Mouse (Mus musculus) midbrain, embryonic 12.5 days (tissue): ENCODE results near the gene Taf9. TPM values are rescaled to one million over a fixed set of nuclear protein-coding genes. Genes with fewer than 3 reads are reported as not detected.

ENCODE experiments used
- ATAC-seq: fragments of 200-750 bp; cut with Nextera tagmentation; 2 replicates; pipeline ENCODE4 v1.8.0; 2017; ENCODE audit warnings: low read depth, moderate TSS enrichment, moderate library complexity; ENCODE audit not compliant: low FRiP score
- H3K27ac ChIP-seq: fragments of 300-500 bp; sonication (generic); replicated peaks from 2 replicates; pipeline ENCODE4 v1.5.1; 2016; ENCODE audit warnings: mild to moderate bottlenecking
- H3K27me3 ChIP-seq: fragments of 300-500 bp; sonication (generic); 2 replicates; pipeline ENCODE4 v1.6.1; 2016; ENCODE audit warnings: mild to moderate bottlenecking
- H3K36me3 ChIP-seq: fragments of 300-500 bp; sonication (generic); 2 replicates; pipeline ENCODE4 v1.6.1; 2016
- H3K4me1 ChIP-seq: fragments of 300-500 bp; sonication (generic); 2 replicates; pipeline ENCODE4 v1.6.1; 2016
- H3K4me2 ChIP-seq: fragments of 300-500 bp; sonication (generic); replicated peaks from 2 replicates; pipeline ENCODE4 v1.6.1; 2016; ENCODE audit warnings: mild to moderate bottlenecking, moderate library complexity
- H3K4me3 ChIP-seq: fragments of 300-500 bp; sonication (generic); 2 replicates; pipeline ENCODE4 v1.5.1; 2016; ENCODE audit warnings: mild to moderate bottlenecking
- H3K9ac ChIP-seq: fragments of 300-500 bp; sonication (generic); replicated peaks from 2 replicates; pipeline ENCODE4 v1.6.1; 2016; ENCODE audit warnings: mild to moderate bottlenecking, moderate library complexity
- H3K9me3 ChIP-seq: fragments of 300-500 bp; sonication (generic); 2 replicates; pipeline ENCODE4 v1.6.1; 2016; ENCODE audit warnings: mild to moderate bottlenecking
- whole genome bisulfite sequencing: fragments of 180-500 bp; shearing (Covaris S2); methylation state at CpG from one replicate; pipeline ENCODE4 v1.1.7; 2016; 5-methylcytosine and 5-hydroxymethylcytosine counted together
- polyA plus RNA-seq: library from polyadenylated mRNA; unstranded; fragments of >200 nt; fragmentation: Nextera tagmentation; extraction: Ambion mirVana; gene quantifications from 2 replicates; pipeline ENCODE4 v1.2.1, GENCODE M21; 2016

The Taf9 gene
- 17.8 and 22.1 TPM in 2 replicates for polyA plus RNA-seq

DNA sequence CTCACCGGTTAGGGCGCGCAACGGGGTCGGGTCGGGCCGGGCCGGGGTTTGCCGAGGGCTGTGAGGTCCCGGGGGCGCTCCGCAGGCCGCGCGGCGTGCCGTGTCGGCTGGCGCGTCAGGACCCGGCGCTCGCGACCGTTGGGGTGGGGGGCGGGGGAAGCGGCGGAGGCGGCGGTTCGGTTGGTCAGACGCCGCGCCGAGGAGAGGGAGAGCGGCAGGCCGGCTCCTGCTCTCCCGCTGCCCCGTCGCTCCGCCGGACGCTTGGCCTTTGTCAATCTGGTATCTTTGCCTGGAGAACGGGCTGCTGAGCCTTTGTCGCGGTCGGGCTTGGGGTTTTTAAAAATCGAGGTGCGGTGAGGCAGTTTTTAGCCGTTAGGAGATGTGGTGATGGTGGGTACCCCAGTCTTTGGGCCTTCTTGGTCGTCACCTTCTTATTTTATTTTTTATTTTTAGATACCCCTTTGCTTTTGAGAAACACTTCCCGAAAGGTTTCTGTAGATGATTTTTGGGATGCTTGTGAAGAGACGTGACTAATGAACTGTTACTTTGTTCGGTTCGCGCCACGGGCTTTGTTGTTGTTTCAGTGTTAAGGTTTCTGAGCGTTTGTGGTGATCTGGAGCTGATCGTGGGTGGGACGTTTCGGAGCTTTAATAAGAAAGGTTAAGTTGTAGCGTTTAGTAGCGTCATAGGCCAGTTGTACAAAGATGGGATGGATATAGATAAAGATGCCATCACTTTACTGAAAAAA is at the start of gene Taf9:
TSS of gene Taf9 (plus strand) at position 141 of the 748 bp plus-strand sequence.
- ATAC-seq, result no peak
- Histone ChIP-seq H3K27me3 (no peaks in the 10 kb centered on the region), H3K4me1 (peaks cover 12% of the 10 kb centered on the region), H3K9me3 (no peaks in the 10 kb centered on the region), H3K36me3 (peaks cover 13% of the 10 kb centered on the region), H3K4me2 (peak within 1 kb of the TSS; percentile 90), H3K27ac (peak within 1 kb of the TSS; percentile 96), H3K9ac (peak within 1 kb of the TSS; percentile 86), H3K4me3 (peak within 1 kb of the TSS; percentile 89)
- WGBS, result under 1% methylated on average over 62 of the region's 63 CpGs

DNA sequence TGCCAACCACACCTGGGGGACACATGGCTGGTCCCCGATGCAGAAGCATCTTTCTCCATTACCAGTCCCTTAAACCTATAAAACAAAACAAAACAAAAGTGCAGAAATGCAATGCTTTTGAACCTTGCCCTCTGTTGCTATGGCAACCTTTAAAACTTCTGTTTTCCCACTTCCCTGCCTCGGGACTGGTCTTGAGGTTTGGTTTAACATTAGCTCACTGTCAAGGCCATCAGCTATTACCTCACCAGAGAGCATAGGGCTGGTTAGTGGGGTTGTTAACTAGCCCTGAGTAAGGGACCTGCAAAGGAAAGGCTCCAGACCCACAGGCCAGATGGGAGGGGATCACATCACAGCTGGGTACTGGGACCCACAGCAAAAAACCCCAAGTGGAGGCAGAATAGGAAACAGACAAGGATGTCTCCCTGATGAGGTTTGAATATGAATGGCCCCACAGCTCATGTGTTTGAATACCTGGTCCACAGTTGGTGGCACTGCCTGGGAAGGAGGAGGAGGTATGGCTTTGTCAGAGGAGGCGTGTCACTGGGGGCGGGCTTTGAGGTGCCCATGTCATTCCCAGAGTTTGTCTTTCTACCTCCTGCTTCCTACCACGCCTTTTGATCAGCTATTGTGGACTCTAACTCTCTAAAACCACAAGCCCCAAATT is 49.0 kb upstream of the Taf9 start:
- peaks cover 6% of the 10 kb centered on the region; the same call in 1 of the 2 replicates for H3K4me1 ChIP-seq
- H3K27me3 ChIP-seq, result no peaks in the 10 kb centered on the region
- no peaks in the 10 kb centered on the region for H3K36me3 ChIP-seq
- H3K4me3 ChIP-seq, result no peak overlapping the region
- 60% methylated on average over 5 of the region's 5 CpGs for WGBS
- H3K27ac ChIP-seq, result no peak overlapping the region
- no peak overlapping the region for H3K9ac ChIP-seq
- no peak overlapping the region for H3K4me2 ChIP-seq
- no peaks in the 10 kb centered on the region for H3K9me3 ChIP-seq
- no peak for ATAC-seq

DNA sequence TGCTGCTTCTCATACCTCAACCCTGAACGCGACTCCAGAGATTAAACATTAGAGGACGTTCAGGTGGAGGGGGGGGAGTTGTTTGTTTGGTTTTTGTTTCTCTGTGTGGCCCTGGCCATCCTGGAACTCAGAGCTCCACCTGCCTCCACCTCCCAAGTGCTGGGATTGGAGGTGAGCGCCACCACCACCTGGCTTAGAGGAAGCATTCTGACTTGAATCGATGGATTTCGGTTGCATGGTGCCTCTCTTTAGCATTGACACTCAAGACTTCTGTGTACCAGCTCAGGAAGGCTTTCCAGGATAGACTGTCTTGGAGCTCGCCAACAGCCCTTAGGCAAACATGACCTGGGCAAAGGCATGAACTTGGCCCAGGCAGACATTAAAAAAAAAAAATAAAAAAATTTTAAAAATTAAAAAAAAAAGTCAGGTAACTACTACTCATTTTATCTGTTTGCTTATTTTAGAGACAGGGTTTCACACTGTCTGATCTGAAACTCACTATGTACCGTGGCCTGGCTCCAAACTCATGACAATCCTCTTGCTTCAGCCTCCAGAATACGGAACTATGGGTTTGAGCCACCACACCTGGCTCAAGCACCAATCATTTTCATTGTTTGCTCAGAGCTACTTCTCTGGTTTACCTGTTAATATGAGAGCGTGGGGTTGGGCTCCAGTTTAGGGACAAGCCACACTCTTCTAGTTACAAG is 48.2 kb upstream of the Taf9 start:
- ATAC-seq, result no peak
- H3K9ac ChIP-seq, result no peak overlapping the region
- H3K4me1 ChIP-seq, result peaks cover 6% of the 10 kb centered on the region; the same call in 1 of the 2 replicates
- no peaks in the 10 kb centered on the region for H3K27me3 ChIP-seq
- peaks cover 5% of the 10 kb centered on the region; the same call in 1 of the 2 replicates for H3K9me3 ChIP-seq
- no peak overlapping the region for H3K27ac ChIP-seq
- WGBS, result 88% methylated on average over 10 of the region's 10 CpGs
- H3K4me2 ChIP-seq, result no peak overlapping the region
- H3K36me3 ChIP-seq, result no peaks in the 10 kb centered on the region
- H3K4me3 ChIP-seq, result no peak overlapping the region

DNA sequence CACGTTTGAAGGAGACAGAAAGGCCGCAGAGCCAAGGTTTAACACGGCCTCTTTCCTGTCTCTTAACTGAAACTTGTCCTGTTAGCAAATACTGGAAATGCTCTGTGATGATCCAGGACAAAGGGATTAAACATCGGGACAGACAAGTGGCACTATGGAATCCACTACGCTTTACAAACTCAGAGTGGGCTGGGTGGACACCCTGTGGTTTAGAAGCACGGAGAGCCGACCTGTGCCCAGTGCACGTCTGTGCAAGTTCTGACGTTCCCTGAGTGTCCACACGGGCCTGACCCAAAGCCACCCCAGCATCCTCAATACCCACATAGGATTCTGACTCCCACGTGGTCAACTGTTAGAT is 47.7 kb upstream of the Taf9 start:
- WGBS, result 88% methylated on average over 11 of the region's 11 CpGs
- H3K4me1 ChIP-seq, result peaks cover 6% of the 10 kb centered on the region; the same call in 1 of the 2 replicates
- no peak overlapping the region for H3K9ac ChIP-seq
- no peak overlapping the region for H3K4me2 ChIP-seq
- H3K4me3 ChIP-seq, result no peak overlapping the region
- no peaks in the 10 kb centered on the region for H3K36me3 ChIP-seq
- H3K27me3 ChIP-seq, result no peaks in the 10 kb centered on the region
- no peak overlapping the region for H3K27ac ChIP-seq
- H3K9me3 ChIP-seq, result peaks cover 5% of the 10 kb centered on the region; the same call in 1 of the 2 replicates
- ATAC-seq, result no peak

DNA sequence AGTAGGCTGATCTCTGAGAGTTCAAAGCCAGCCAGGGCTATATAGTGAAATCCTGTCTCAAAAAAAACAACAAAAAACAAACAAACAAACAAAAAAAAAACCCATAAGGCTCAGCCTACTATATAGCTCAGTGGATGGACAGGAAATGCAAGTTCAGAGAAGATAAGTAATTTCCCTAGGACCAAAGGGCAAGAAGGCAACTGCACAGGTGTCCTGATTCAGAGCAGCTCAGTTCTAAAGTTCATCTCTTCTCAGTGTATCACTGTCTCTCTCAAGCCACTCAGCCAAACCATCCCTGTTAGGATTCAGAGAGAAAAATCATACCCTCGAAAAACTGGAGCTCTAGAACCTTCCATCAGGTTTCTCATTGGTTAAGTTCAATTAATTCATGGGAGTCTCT is 45.5 kb upstream of the Taf9 start:
- H3K4me2 ChIP-seq, result no peak overlapping the region
- ATAC-seq, result no peak
- H3K4me1 ChIP-seq, result peaks cover 6% of the 10 kb centered on the region; the same call in 1 of the 2 replicates
- 90% methylated on average over 1 of the region's 1 CpGs for WGBS
- no peak overlapping the region for H3K27ac ChIP-seq
- no peaks in the 10 kb centered on the region for H3K36me3 ChIP-seq
- H3K27me3 ChIP-seq, result no peaks in the 10 kb centered on the region
- H3K9ac ChIP-seq, result no peak overlapping the region
- peaks cover 5% of the 10 kb centered on the region; the same call in 1 of the 2 replicates for H3K9me3 ChIP-seq
- H3K4me3 ChIP-seq, result no peak overlapping the region

DNA sequence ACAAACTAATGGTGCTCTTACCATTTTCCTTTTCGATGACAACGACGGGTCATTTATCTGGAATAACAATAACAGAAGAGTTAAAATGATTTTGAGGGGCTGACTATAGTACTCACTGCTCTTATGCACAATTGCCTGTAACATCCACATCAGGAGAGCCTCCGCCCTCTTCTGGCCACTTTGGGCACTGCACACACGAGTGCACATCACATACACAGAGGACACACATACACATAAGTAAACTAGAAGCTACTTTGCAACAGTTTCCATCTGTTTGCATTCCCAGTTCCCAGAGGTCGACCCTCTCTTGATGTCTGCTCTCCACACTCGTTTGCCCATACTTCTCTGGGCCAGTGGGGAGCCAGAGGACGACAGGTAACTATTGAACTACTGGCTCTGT is 43.6 kb upstream of the Taf9 start:
- ATAC-seq, result no peak
- H3K9me3 ChIP-seq, result peaks cover 5% of the 10 kb centered on the region; the same call in 1 of the 2 replicates
- H3K27ac ChIP-seq, result no peak overlapping the region
- H3K27me3 ChIP-seq, result no peaks in the 10 kb centered on the region
- no peak overlapping the region for H3K4me3 ChIP-seq
- no peaks in the 10 kb centered on the region for H3K4me1 ChIP-seq
- H3K4me2 ChIP-seq, result no peak overlapping the region
- no peak overlapping the region for H3K9ac ChIP-seq
- no peaks in the 10 kb centered on the region for H3K36me3 ChIP-seq
- WGBS, result 82% methylated on average over 8 of the region's 8 CpGs

DNA sequence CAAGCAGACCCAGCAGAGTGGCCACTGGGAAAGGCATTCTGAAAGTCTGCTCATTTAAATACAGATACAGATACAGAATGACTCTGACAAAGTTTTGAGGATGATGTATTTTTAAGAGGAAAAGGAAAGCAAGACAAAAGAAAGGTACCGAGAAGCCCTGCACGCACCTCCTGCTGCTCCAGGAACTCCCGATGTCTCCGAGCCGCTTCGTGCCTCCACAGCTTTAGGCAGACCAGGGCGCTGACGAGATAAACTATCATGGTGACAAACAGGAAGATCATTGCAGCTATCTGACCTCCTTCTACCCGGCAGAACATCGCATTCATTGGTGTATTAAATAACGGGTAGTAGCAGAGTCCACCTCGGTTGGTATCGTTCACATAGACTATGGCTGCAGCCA is 40.1 kb upstream of the Taf9 start:
- Histone ChIP-seq H3K27ac (no peak overlapping the region), H3K4me3 (no peak overlapping the region), H3K36me3 (no peaks in the 10 kb centered on the region), H3K4me2 (no peak overlapping the region), H3K9me3 (peaks cover 5% of the 10 kb centered on the region; the same call in 1 of the 2 replicates), H3K27me3 (peaks cover 8% of the 10 kb centered on the region; the same call in 1 of the 2 replicates), H3K9ac (no peak overlapping the region), H3K4me1 (peaks cover 2% of the 10 kb centered on the region; the same call in 1 of the 2 replicates)
- 93% methylated on average over 13 of the region's 13 CpGs for WGBS
- no peak for ATAC-seq

DNA sequence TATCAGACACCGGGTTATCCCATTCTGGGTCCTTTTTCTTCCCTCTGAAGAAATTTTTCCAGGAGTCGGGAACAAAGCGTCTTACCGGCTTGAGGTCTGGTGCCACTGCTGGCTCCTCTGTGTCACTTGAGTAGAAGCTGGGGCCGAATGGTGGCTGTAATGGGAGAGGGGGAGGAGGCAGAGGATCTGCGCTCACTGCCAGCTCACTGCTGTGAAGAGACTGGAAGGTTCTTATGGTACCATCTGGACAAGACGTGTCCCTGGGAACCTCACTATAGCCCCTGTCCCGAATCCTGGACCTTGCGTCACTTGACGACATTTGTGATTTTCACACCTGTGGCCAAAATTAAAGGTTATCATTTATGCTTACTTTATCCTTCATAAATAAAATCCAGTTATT is 39.1 kb upstream of the Taf9 start:
- Histone ChIP-seq H3K4me3 (no peak overlapping the region), H3K9me3 (peaks cover 5% of the 10 kb centered on the region; the same call in 1 of the 2 replicates), H3K27me3 (peaks cover 15% of the 10 kb centered on the region), H3K9ac (no peak overlapping the region), H3K4me2 (no peak overlapping the region), H3K36me3 (no peaks in the 10 kb centered on the region; the same call in 1 of the 2 replicates), H3K4me1 (peaks cover 7% of the 10 kb centered on the region), H3K27ac (no peak overlapping the region)
- WGBS, result 94% methylated on average over 10 of the region's 10 CpGs
- no peak for ATAC-seq

DNA sequence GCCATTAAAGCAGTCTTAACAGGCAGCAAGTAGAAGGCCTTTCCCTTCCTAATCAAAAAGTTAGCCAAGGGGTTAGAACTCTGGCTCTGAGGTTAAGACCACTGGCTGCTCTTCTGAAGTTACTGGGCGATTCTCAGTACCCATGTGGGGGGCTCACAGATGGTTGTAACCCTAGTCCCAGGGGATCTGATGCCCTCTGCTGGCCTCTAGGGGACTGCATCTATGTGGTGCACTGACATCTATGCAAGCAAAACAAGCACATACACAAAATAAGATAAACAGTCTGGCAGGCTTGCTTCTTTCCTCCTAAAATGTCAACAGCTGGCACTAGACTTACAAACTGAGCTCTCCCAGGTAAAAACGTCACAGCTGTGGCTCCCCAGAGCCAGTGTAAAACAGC is 38.5 kb upstream of the Taf9 start:
- Histone ChIP-seq H3K36me3 (peaks cover 5% of the 10 kb centered on the region), H3K4me2 (no peak overlapping the region), H3K9me3 (peaks cover 1% of the 10 kb centered on the region; the same call in 1 of the 2 replicates), H3K4me1 (peaks cover 7% of the 10 kb centered on the region), H3K4me3 (no peak overlapping the region), H3K27ac (no peak overlapping the region), H3K9ac (no peak overlapping the region), H3K27me3 (peaks cover 21% of the 10 kb centered on the region)
- WGBS, result 60% methylated on average over 2 of the region's 2 CpGs
- no peak for ATAC-seq

DNA sequence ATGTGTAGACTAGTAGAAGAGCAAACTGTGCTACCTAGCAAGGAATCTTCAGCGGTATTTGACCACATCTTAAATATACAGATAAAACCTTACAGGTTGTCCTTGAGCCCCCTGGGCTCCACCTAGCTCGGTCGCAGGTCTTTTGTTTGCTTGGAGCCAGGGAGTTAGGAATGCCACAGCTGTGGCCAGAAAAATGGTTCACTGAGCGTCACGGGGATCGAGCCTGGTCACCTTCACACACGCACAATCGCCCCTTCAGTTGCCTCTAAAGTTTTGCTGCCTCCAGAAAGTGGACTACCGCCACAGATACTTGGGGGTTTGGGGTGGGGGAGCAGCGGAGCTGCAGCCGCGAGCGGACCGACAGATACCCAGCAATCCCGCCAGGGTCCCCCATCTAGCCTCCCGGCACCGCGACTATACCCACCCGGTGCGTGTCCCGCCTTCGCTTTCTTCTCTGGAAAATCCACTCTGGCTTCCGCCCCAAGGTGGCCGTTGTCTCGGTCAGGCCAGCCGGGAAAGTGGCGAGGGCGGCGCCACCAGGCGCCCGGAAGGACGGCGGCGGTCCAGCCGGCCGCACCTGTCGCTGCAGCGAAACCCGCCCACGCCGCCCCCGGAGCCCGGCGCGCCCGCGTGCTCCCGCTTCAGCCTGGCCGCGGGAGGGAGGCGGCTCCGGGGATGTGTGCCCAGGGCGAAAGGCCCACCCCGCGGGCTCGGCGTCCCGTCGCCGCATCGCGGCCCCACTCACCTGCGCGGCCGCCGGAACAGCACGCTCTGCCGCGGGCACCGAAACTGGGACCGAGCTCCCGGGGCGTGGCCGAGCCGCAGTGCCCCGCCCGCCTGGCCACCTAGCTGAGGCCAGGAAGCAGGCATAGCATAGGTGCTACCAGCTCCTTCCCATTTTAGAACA is 34.9 kb upstream of the Taf9 start, which contains the start of gene Marveld2:
TSS of gene Marveld2 (minus strand) at position 791 of the 907 bp plus-strand sequence.
- 1% methylated on average over 77 of the region's 77 CpGs for WGBS

DNA sequence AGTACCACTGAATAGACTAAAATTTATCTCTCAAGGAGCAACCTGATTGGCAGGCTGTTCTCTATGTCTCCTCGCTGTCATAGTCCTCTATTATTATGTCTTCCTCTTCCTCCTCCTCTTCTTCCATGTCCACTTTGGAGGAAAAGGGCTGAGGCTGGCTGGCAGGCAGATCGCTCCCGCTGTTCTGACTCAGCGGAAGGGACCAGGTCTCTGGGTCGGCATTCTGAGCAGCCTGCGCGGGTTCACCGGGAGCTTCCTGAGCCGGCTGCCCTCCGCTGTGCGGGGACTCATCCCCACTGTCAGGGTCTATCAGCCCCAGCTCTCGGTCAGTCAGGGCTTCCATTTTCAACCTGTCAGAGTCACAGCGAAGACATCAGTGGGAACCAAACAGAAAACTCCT is 33.8 kb upstream of the Taf9 start:
- no peak for ATAC-seq
- WGBS, result 81% methylated on average over 13 of the region's 13 CpGs

More for the DNA sequence above, 34.9 kb upstream of the Taf9 start, which contains the start of gene Marveld2:
- H3K36me3 ChIP-seq, result peaks cover 24% of the 10 kb centered on the region
- peak; percentile 54; the same call in 1 of the 2 replicates for ATAC-seq
- peak within 1 kb of the TSS; percentile 62 for H3K4me3 ChIP-seq
- H3K27ac ChIP-seq, result no peak within 1 kb of the TSS
- peak within 1 kb of the TSS; percentile 74 for H3K9ac ChIP-seq
- no peaks in the 10 kb centered on the region for H3K9me3 ChIP-seq
- peaks cover 21% of the 10 kb centered on the region for H3K27me3 ChIP-seq
- peaks cover 7% of the 10 kb centered on the region for H3K4me1 ChIP-seq
- H3K4me2 ChIP-seq, result peak within 1 kb of the TSS; percentile 97

More for the DNA sequence above, 33.8 kb upstream of the Taf9 start:
- Histone ChIP-seq H3K4me1 (peaks cover 7% of the 10 kb centered on the region), H3K27ac (no peak overlapping the region), H3K9ac (no peak overlapping the region), H3K4me3 (no peak overlapping the region), H3K27me3 (peaks cover 21% of the 10 kb centered on the region), H3K4me2 (no peak overlapping the region), H3K36me3 (peaks cover 36% of the 10 kb centered on the region), H3K9me3 (no peaks in the 10 kb centered on the region)
